Mouse (Mus musculus) olfactory bulb, adult 2 months (tissue): ENCODE results near the gene Utp14b. TPM values are rescaled to one million over a fixed set of nuclear protein-coding genes. Genes with fewer than 3 reads are reported as not detected.

Experiments used
- H3K27ac ChIP-seq: fragments of 200-500 bp; 2 replicates; pipeline ENCODE4 v1.5.1; 2012; ENCODE audit warnings: low read depth, low read length; ENCODE audit not compliant: insufficient read depth
- H3K4me1 ChIP-seq: fragments of 200-500 bp; 2 replicates; pipeline ENCODE4 v1.6.1; 2012; ENCODE audit warnings: low read length; ENCODE audit not compliant: control insufficient read depth, insufficient read depth
- H3K4me3 ChIP-seq: fragments of 200-500 bp; 2 replicates; pipeline ENCODE4 v1.5.1; 2012; ENCODE audit warnings: mild to moderate bottlenecking, low read depth, low read length, moderate library complexity; ENCODE audit not compliant: insufficient read depth
- CTCF ChIP-seq: fragments of 200-500 bp; IDR thresholded peaks from 2 replicates; pipeline ENCODE4 v1.5.1; 2012; ENCODE audit warnings: low read depth, mild to moderate bottlenecking, low read length, moderate library complexity; ENCODE audit not compliant: insufficient read depth
- POLR2A ChIP-seq: fragments of 200-500 bp; IDR thresholded peaks from 2 replicates; pipeline ENCODE4 v1.6.1; 2012; ENCODE audit warnings: mild to moderate bottlenecking, low read depth, low read length, moderate library complexity; ENCODE audit not compliant: insufficient read depth
- WGBS: fragments of 180-500 bp; shearing (Covaris S2); methylation state at CpG from one replicate; pipeline ENCODE4 v1.1.7; 2018; 5-methylcytosine and 5-hydroxymethylcytosine counted together
- polyA plus RNA-seq: library from polyadenylated mRNA; stranded (reverse); fragments of >200 nt; gene quantifications from 2 replicates; pipeline ENCODE4 v1.2.4, GENCODE M21; 2012; ENCODE audit warnings: low replicate concordance; ENCODE audit not compliant: missing spikeins, insufficient read depth, insufficient read length

Utp14b gene
- polyA plus RNA-seq, 1 experiment = not detected

GRCm38 (mm10) chr1:78647317-78647885 is 10.4 kb upstream of the Utp14b start:
- Histone ChIP-seq H3K4me3 (no peak overlapping the region), H3K4me1 (no peaks in the 10 kb centered on the region), H3K27ac (no peak overlapping the region)
- TF ChIP-seq CTCF = no peak
- TF ChIP-seq POLR2A = no peak
- WGBS = 78% methylated on average over 8 of the region's 8 CpGs

- 56% methylated on average over 6 of the region's 6 CpGs for WGBS
- H3K27ac ChIP-seq = no peak overlapping the region
- no peaks in the 10 kb centered on the region for H3K4me1 ChIP-seq
- H3K4me3 ChIP-seq = no peak overlapping the region
- no peak for TF ChIP-seq CTCF
- TF ChIP-seq POLR2A = no peak
Measured at GRCm38 (mm10) chr1:78649269-78650061, 8.4 kb upstream of the Utp14b start.

GRCm38 (mm10) chr1:78656472-78656871 is 1.4 kb upstream of the Utp14b start:
- TF ChIP-seq POLR2A (no peak), CTCF (no peak)
- 34% methylated on average over 2 of the region's 2 CpGs for WGBS
- Histone ChIP-seq H3K4me3 (no peak overlapping the region), H3K27ac (no peak overlapping the region), H3K4me1 (no peaks in the 10 kb centered on the region)

GRCm38 (mm10) chr1:78657021-78657629 is 713 bp upstream of the Utp14b start:
- TF ChIP-seq CTCF (no peak), POLR2A (no peak)
- Histone ChIP-seq H3K4me1 (no peaks in the 10 kb centered on the region), H3K4me3 (peak overlapping the region; percentile 98), H3K27ac (peak overlapping the region; percentile 64)
- 26% methylated on average over 22 of the region's 22 CpGs for WGBS

- H3K4me3 ChIP-seq = peak overlapping the region; percentile 98
- WGBS = under 1% methylated on average over 20 of the region's 20 CpGs
- H3K4me1 ChIP-seq = no peaks in the 10 kb centered on the region
- peak overlapping the region; percentile 92 for H3K27ac ChIP-seq
- no peak for TF ChIP-seq CTCF
- no peak for TF ChIP-seq POLR2A
Measured at GRCm38 (mm10) chr1:78658441-78659269, 817 bp downstream of the Utp14b start.

GRCm38 (mm10) chr1:78659270-78659823 is 1.5 kb downstream of the Utp14b start:
- WGBS = 23% methylated on average over 4 of the region's 4 CpGs
- H3K27ac ChIP-seq = peak overlapping the region; percentile 38; the same call in 1 of the 2 replicates

GRCm38 (mm10) chr1:78664326-78664725 is 6.5 kb downstream of the Utp14b start:
- H3K27ac ChIP-seq = no peak overlapping the region
- TF ChIP-seq CTCF (no peak), POLR2A (no peak)
- 59% methylated on average over 4 of the region's 4 CpGs for WGBS
- 0 out of 2 replicates have a peak, but pooled peaks cover 2% of the 10 kb centered on the region for H3K4me1 ChIP-seq
- H3K4me3 ChIP-seq = no peak overlapping the region

More at GRCm38 (mm10) chr1:78659270-78659823, 1.5 kb downstream of the Utp14b start:
- peak overlapping the region; percentile 98 for H3K4me3 ChIP-seq
- TF ChIP-seq CTCF (no peak), POLR2A (no peak)
- H3K4me1 ChIP-seq = no peaks in the 10 kb centered on the region

GRCm38 (mm10) chr1:78665954-78666499 is 8.2 kb downstream of the Utp14b start:
- 71% methylated on average over 9 of the region's 9 CpGs for WGBS
- TF ChIP-seq CTCF = no peak
- TF ChIP-seq POLR2A = no peak
- Histone ChIP-seq H3K4me1 (0 out of 2 replicates have a peak, but pooled peaks cover 2% of the 10 kb centered on the region), H3K27ac (no peak overlapping the region), H3K4me3 (no peak overlapping the region)
